In the genomic region with DNA sequence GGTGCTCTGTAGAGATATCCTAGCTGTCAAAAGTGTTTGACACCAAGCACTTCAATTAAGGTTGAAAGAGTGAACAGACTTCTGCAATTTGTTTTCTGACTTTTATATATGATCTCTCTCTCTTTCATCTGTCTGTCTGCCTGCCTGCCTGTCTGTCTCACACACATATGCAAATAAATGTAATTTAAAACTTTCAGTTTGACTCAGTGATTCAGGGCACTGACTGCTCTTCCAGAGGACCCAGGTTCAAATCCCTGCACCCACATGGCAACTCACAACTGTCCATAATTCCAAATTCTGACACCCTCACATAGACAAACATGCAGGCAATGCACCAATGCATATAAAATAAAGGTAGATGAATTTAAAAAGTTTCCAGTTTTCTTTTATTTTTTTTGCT, we compare ENCODE assay signal across 16 mouse cellular contexts. TPM values are rescaled to one million over a fixed set of nuclear protein-coding genes. Genes with fewer than 3 reads are reported as not detected.
A peak's percentile ranks its signal among the peaks of the same experiment; 100 is the strongest.
DNase-seq lines count a peak whose midpoint lies in the region; ATAC-seq and TF ChIP-seq lines count a peak whose summit lies in the region.
"Had no signal": no experiment of that assay in that cellular context is flagged by ENCODE, and none has a peak within 500 bp of the region (broad histone marks: within the 10 kb centered on the region; RNA-seq: fewer than 3 reads in every experiment).

No protein-coding gene starts in this region.

- TF ChIP-seq CTCF in intestine, postnatal 0 days (IDR thresholded peaks at IDR 0.05; ENCODE audit: low read depth) = no peak
- no peak for TF ChIP-seq CTCF in CH12.LX (conservative IDR thresholded peaks at IDR 0.05 in 1 of 2, IDR thresholded peaks at IDR 0.05 in 1 of 2; ENCODE audit: low read depth in 2 of 2, low read length in 2 of 2)

- TF ChIP-seq POLR2A in CH12.LX (IDR thresholded peaks at IDR 0.05; ENCODE audit: low read depth, low read length) = no peak

- no peaks in the 10 kb centered on the region for H3K79me2 ChIP-seq in CH12.LX (replicated peaks; ENCODE audit: control insufficient read depth, extremely low read depth, insufficient read depth, poor library complexity, severe bottlenecking)

- no peak overlapping the region for H3K27ac ChIP-seq in heart, embryonic 11.5 days (ENCODE audit: low read depth, low read length)
- no peak overlapping the region for H3K27ac ChIP-seq in intestine, embryonic 14.5 days (ENCODE audit: low read depth)
- no peak overlapping the region for H3K27ac ChIP-seq in intestine, postnatal 0 days (ENCODE audit: low read depth, low read length)
- H3K27ac ChIP-seq in CH12.LX (ENCODE audit: insufficient read depth, low read depth) = no peak overlapping the region
- H3K27ac ChIP-seq in forebrain, embryonic 11.5 days (ENCODE audit: low read depth, low read length) = no peak overlapping the region
- H3K27ac ChIP-seq: embryonic facial prominence, embryonic 13.5 days; embryonic facial prominence, embryonic 15.5 days; forebrain, embryonic 10.5 days; forebrain, embryonic 13.5 days; forebrain, embryonic 15.5 days had no signal

- H3K9me3 ChIP-seq in heart, embryonic 11.5 days (replicated peaks; ENCODE audit: control insufficient read depth, low read length) = no peaks in the 10 kb centered on the region
- H3K9me3 ChIP-seq in intestine, embryonic 14.5 days (ENCODE audit: control insufficient read depth, low read length) = no peaks in the 10 kb centered on the region
- H3K9me3 ChIP-seq in intestine, postnatal 0 days (ENCODE audit: control insufficient read depth) = no peaks in the 10 kb centered on the region
- no peaks in the 10 kb centered on the region for H3K9me3 ChIP-seq in CH12.LX (replicated peaks; ENCODE audit: low read length)
- no peaks in the 10 kb centered on the region for H3K9me3 ChIP-seq in forebrain, embryonic 11.5 days (ENCODE audit: control insufficient read depth, low read length)
- H3K9me3 ChIP-seq: embryonic facial prominence, embryonic 13.5 days; embryonic facial prominence, embryonic 15.5 days; forebrain, embryonic 10.5 days; forebrain, embryonic 13.5 days; forebrain, embryonic 15.5 days had no signal

- dilution Hi-C loops in CH12.LX (cut with MboI; ENCODE audit: extremely low pct_ligation_motif_present, extremely low pct_unique_long_range_greater_than_20kb, low sequenced_read_pairs) = no loop called here

- TF ChIP-seq EP300 in CH12.LX (IDR thresholded peaks at IDR 0.05; ENCODE audit: low read length) = peak; percentile 85

- H3K9ac ChIP-seq in heart, embryonic 11.5 days (ENCODE audit: low read depth, low read length) = no peak overlapping the region
- no peak overlapping the region for H3K9ac ChIP-seq in intestine, embryonic 14.5 days (ENCODE audit: low read length)
- H3K9ac ChIP-seq in intestine, postnatal 0 days (ENCODE audit: low read depth, low read length) = no peak overlapping the region
- H3K9ac ChIP-seq in CH12.LX (ENCODE audit: insufficient read depth, low read depth) = no peak overlapping the region
- no peak overlapping the region for H3K9ac ChIP-seq in forebrain, embryonic 11.5 days (ENCODE audit: low read length)
- H3K9ac ChIP-seq: embryonic facial prominence, embryonic 13.5 days; embryonic facial prominence, embryonic 15.5 days; forebrain, embryonic 13.5 days; forebrain, embryonic 15.5 days; forebrain, postnatal 0 days had no signal

- 0 out of 2 replicates have a peak, but pooled peaks cover 5% of the 10 kb centered on the region for H3K4me1 ChIP-seq in heart, embryonic 11.5 days (ENCODE audit: control insufficient read depth, insufficient read depth, low read length)
- peaks cover 6% of the 10 kb centered on the region; the same call in 1 of the 2 replicates for H3K4me1 ChIP-seq in intestine, embryonic 14.5 days (replicated peaks; ENCODE audit: control insufficient read depth, insufficient read depth, low read length)
- 0 out of 2 replicates have a peak, but pooled peaks cover 5% of the 10 kb centered on the region for H3K4me1 ChIP-seq in intestine, postnatal 0 days (replicated peaks; ENCODE audit: control insufficient read depth, insufficient read depth, low read length)
- H3K4me1 ChIP-seq in CH12.LX (ENCODE audit: control insufficient read depth in 1 of 2, insufficient read depth in 2 of 2) = peaks cover 2 to 20% of the 10 kb centered on the region in 2 experiments
- H3K4me1 ChIP-seq in forebrain, embryonic 11.5 days (replicated peaks; ENCODE audit: control insufficient read depth, insufficient read depth, low read length) = 0 out of 2 replicates have a peak, but pooled peaks cover 2% of the 10 kb centered on the region

- DNase-seq in heart, adult 11 months = peak; percentile 52
- DNase-seq in intestine, embryonic 14.5 days (ENCODE audit: low spot score) = peak; percentile 41
- DNase-seq in A20 (ENCODE audit: low read depth, low spot score) (peak; percentile 16), CH12.LX (ENCODE audit: extremely low read depth) (peak; percentile 39)
- no peak for DNase-seq in forebrain, embryonic 11.5 days (ENCODE audit: low spot score)

- no peaks in the 10 kb centered on the region for H3K36me3 ChIP-seq in heart, embryonic 11.5 days (ENCODE audit: control insufficient read depth, insufficient read depth, low read length)
- H3K36me3 ChIP-seq in intestine, embryonic 14.5 days (ENCODE audit: control insufficient read depth, insufficient read depth, low read length) = no peaks in the 10 kb centered on the region
- no peaks in the 10 kb centered on the region for H3K36me3 ChIP-seq in intestine, postnatal 0 days (ENCODE audit: control insufficient read depth, insufficient read depth)
- no peaks in the 10 kb centered on the region for H3K36me3 ChIP-seq in CH12.LX (replicated peaks in 1 of 2; ENCODE audit: control insufficient read depth in 1 of 2, insufficient read depth in 1 of 2, low read length in 1 of 2)
- no peaks in the 10 kb centered on the region for H3K36me3 ChIP-seq in forebrain, embryonic 11.5 days (ENCODE audit: control insufficient read depth, insufficient read depth, low read length)
- H3K36me3 ChIP-seq: embryonic facial prominence, embryonic 13.5 days; embryonic facial prominence, embryonic 15.5 days; forebrain, embryonic 10.5 days; forebrain, embryonic 15.5 days had no signal

- H3K4me2 ChIP-seq in heart, embryonic 11.5 days = no peak overlapping the region
- H3K4me2 ChIP-seq in intestine, embryonic 14.5 days (ENCODE audit: low read length) = no peak overlapping the region
- no peak overlapping the region for H3K4me2 ChIP-seq in intestine, postnatal 0 days (replicated peaks; ENCODE audit: low read depth)
- no peak overlapping the region for H3K4me2 ChIP-seq in CH12.LX (ENCODE audit: insufficient read depth, low read depth, poor library complexity, severe bottlenecking)
- H3K4me2 ChIP-seq in forebrain, embryonic 11.5 days (ENCODE audit: low read depth, low read length, severe bottlenecking) = no peak overlapping the region
- H3K4me2 ChIP-seq: embryonic facial prominence, embryonic 13.5 days; embryonic facial prominence, embryonic 15.5 days; forebrain, embryonic 13.5 days; forebrain, embryonic 15.5 days had no signal

- no peaks in the 10 kb centered on the region for H3K27me3 ChIP-seq in heart, embryonic 11.5 days (ENCODE audit: control insufficient read depth, insufficient read depth, low read length)
- no peaks in the 10 kb centered on the region for H3K27me3 ChIP-seq in intestine, embryonic 14.5 days (replicated peaks; ENCODE audit: control insufficient read depth, insufficient read depth, low read length)
- no peaks in the 10 kb centered on the region for H3K27me3 ChIP-seq in intestine, postnatal 0 days (replicated peaks; ENCODE audit: control insufficient read depth, insufficient read depth, low read length)
- no peaks in the 10 kb centered on the region for H3K27me3 ChIP-seq in CH12.LX (replicated peaks)
- 0 out of 2 replicates have a peak, but pooled peaks cover 2% of the 10 kb centered on the region for H3K27me3 ChIP-seq in forebrain, embryonic 11.5 days (ENCODE audit: control insufficient read depth, insufficient read depth, low read length)
- H3K27me3 ChIP-seq: embryonic facial prominence, embryonic 13.5 days; embryonic facial prominence, embryonic 15.5 days; forebrain, embryonic 15.5 days had no signal

- in situ Hi-C loops in CH12.LX (cut with MboI; ENCODE audit: low pct_ligation_motif_present, low pct_unique_long_range_greater_than_20kb, low sequenced_read_pairs) = loop anchor here (5.0 kb wide), 2 partner anchors 65 to 115 kb away; no protein-coding TSS in a partner anchor

- TF ChIP-seq RAD21 in CH12.LX (IDR thresholded peaks at IDR 0.05; ENCODE audit: low read depth, low read length) = no peak

- no peak overlapping the region for H3K4me3 ChIP-seq in heart, embryonic 11.5 days (ENCODE audit: low read depth, low read length)
- H3K4me3 ChIP-seq in intestine, embryonic 14.5 days (ENCODE audit: low read depth, low read length) = no peak overlapping the region
- H3K4me3 ChIP-seq in intestine, postnatal 0 days (ENCODE audit: low read depth, low read length) = no peak overlapping the region
- no peak overlapping the region for H3K4me3 ChIP-seq in CH12.LX (replicated peaks in 1 of 3; ENCODE audit: low read depth in 2 of 3, low read length in 2 of 3, poor library complexity in 1 of 3)
- H3K4me3 ChIP-seq in forebrain, embryonic 11.5 days (ENCODE audit: low read depth, low read length) = no peak overlapping the region
- H3K4me3 ChIP-seq: embryonic facial prominence, embryonic 13.5 days; embryonic facial prominence, embryonic 15.5 days; erythroblast, embryonic 14.5 days; forebrain, embryonic 10.5 days; forebrain, embryonic 13.5 days; forebrain, embryonic 15.5 days had no signal

- ATAC-seq in heart, embryonic 11.5 days (replicated peaks; ENCODE audit: insufficient number of reproducible peaks, low FRiP score, low TSS enrichment) = no peak
- no peak for ATAC-seq in intestine, embryonic 14.5 days (replicated peaks; ENCODE audit: low FRiP score, low TSS enrichment, low read depth)
- no peak for ATAC-seq in intestine, postnatal 0 days
- ATAC-seq in forebrain, embryonic 11.5 days (replicated peaks; ENCODE audit: low FRiP score) = no peak
- ATAC-seq in megakaryocyte, adult 5-6 weeks (ENCODE audit: poor library complexity, severe bottlenecking) = no peak
- ATAC-seq: forebrain, embryonic 15.5 days; forebrain, postnatal 0 days had no signal

RNA-seq across cellular contexts. Expression of a gene that starts 4.8 kb away (rescaled TPM):
- polyA plus RNA-seq in heart, embryonic 11.5 days (2014; fragmentation: Nextera tagmentation; extraction: Ambion mirVana) = 31.6 and 37.2 TPM in 2 replicates
- polyA plus RNA-seq in intestine, embryonic 14.5 days (2014; fragmentation: Nextera tagmentation; extraction: Ambion mirVana) = 55.8 and 58.2 TPM in 2 replicates
- polyA plus RNA-seq in intestine, postnatal 0 days (2015; fragmentation: Nextera tagmentation; extraction: Ambion mirVana) = 15.9 and 18.4 TPM in 2 replicates
- total RNA-seq in CH12.LX (2012; rRNA removed) (under 0.01 and 0.08 TPM in 2 replicates), CH12.LX (2014; rRNA removed) (0.03 and 0.05 TPM in 2 replicates)
- 0.49 and 0.52 TPM in 2 replicates for polyA plus RNA-seq in CH12.LX (2012; ENCODE audit: insufficient read length, low read depth)
- 8.6 and 10.4 TPM in 2 replicates for polyA plus RNA-seq in forebrain, embryonic 11.5 days (2014; fragmentation: Nextera tagmentation; extraction: Ambion mirVana)
- total RNA-seq in megakaryocyte, adult 5-6 weeks (2015) = 0.11 and 0.25 TPM in 2 replicates
- total RNA-seq in megakaryocyte, adult 5-6 weeks (2017) = 0.24 TPM in 1 of 2 replicates, not detected in the other

RNA-seq across cellular contexts. Expression of a gene that starts 6.8 kb away (rescaled TPM):
- polyA plus RNA-seq in heart, embryonic 11.5 days (2014; fragmentation: Nextera tagmentation; extraction: Ambion mirVana) = 0.06 and 0.09 TPM in 2 replicates
- 0.11 and 0.36 TPM in 2 replicates for polyA plus RNA-seq in intestine, embryonic 14.5 days (2014; fragmentation: Nextera tagmentation; extraction: Ambion mirVana)
- 0.33 and 0.46 TPM in 2 replicates for polyA plus RNA-seq in intestine, postnatal 0 days (2015; fragmentation: Nextera tagmentation; extraction: Ambion mirVana)
- total RNA-seq in CH12.LX (2012; rRNA removed) = not detected in 2 replicates
- total RNA-seq in CH12.LX (2014; rRNA removed) = not detected in 2 replicates
- polyA plus RNA-seq in CH12.LX (2012; ENCODE audit: insufficient read length, low read depth) = 0.27 TPM in 2 replicates
- polyA plus RNA-seq in forebrain, embryonic 11.5 days (2014; fragmentation: Nextera tagmentation; extraction: Ambion mirVana) = 0.39 TPM in 1 of 2 replicates, not detected in the other
- 0.04 TPM in 1 of 2 replicates, not detected in the other for total RNA-seq in megakaryocyte, adult 5-6 weeks (2015)
- total RNA-seq in megakaryocyte, adult 5-6 weeks (2017) = 0.28 TPM in 1 of 2 replicates, not detected in the other
- total RNA-seq: common myeloid progenitor, adult 5-6 weeks had no signal
- polyA plus RNA-seq: erythroblast, embryonic 14.5 days had no signal

RNA-seq across cellular contexts. Expression of a gene that starts 39.3 kb away (rescaled TPM):
- polyA plus RNA-seq in heart, embryonic 11.5 days (2014; fragmentation: Nextera tagmentation; extraction: Ambion mirVana) = 87.0 and 95.3 TPM in 2 replicates
- polyA plus RNA-seq in intestine, embryonic 14.5 days (2014; fragmentation: Nextera tagmentation; extraction: Ambion mirVana) = 101 and 103 TPM in 2 replicates
- 44.4 and 45.0 TPM in 2 replicates for polyA plus RNA-seq in intestine, postnatal 0 days (2015; fragmentation: Nextera tagmentation; extraction: Ambion mirVana)
- total RNA-seq in CH12.LX (2012; rRNA removed) (128 and 130 TPM in 2 replicates), CH12.LX (2014; rRNA removed) (117 and 125 TPM in 2 replicates)
- 223 and 249 TPM in 2 replicates for polyA plus RNA-seq in CH12.LX (2012; ENCODE audit: insufficient read length, low read depth)
- 123 and 132 TPM in 2 replicates for polyA plus RNA-seq in forebrain, embryonic 11.5 days (2014; fragmentation: Nextera tagmentation; extraction: Ambion mirVana)
- total RNA-seq in megakaryocyte, adult 5-6 weeks (2015) = 39.9 and 51.4 TPM in 2 replicates
- total RNA-seq in megakaryocyte, adult 5-6 weeks (2017) = 31.6 and 33.1 TPM in 2 replicates
